Mouse (Mus musculus): Measurements from ENCODE around the gene Wnt2b. TPM values are rescaled to one million over a fixed set of nuclear protein-coding genes. Genes with fewer than 3 reads are reported as not detected.
A peak's percentile ranks its signal among the peaks of the same experiment; 100 is the strongest.

Gene Wnt2b
- polyA plus RNA-seq (2012; rRNA removed) = 4.0 and 7.4 TPM in 2 replicates

GRCm38 (mm10) chr3:104961066-104962059, at the start of gene Wnt2b:
Gene Wnt2b, minus strand, starts transcription at chr3:104961921.
- DNase-seq (ENCODE audit: low read depth, low spot score) = no peak
- WGBS = 3% methylated on average over 67 of the region's 87 CpGs

- 86% methylated on average over 11 of the region's 11 CpGs for WGBS
- DNase-seq (ENCODE audit: low read depth, low spot score) = no peak
Observed at GRCm38 (mm10) chr3:105010681-105011339, 49.1 kb upstream of the Wnt2b start.

GRCm38 (mm10) chr3:105008070-105008469, 46.3 kb upstream of the Wnt2b start:
- DNase-seq (ENCODE audit: low read depth, low spot score) = no peak
- 68% methylated on average over 9 of the region's 9 CpGs for WGBS

- DNase-seq (ENCODE audit: low read depth, low spot score) = no peak
- 93% methylated on average over 6 of the region's 6 CpGs for WGBS
Observed at GRCm38 (mm10) chr3:105006101-105006500, 44.4 kb upstream of the Wnt2b start.

GRCm38 (mm10) chr3:105005561-105006065, 43.9 kb upstream of the Wnt2b start:
- 89% methylated on average over 20 of the region's 20 CpGs for WGBS
- DNase-seq (ENCODE audit: low read depth, low spot score) = no peak

- no peak for DNase-seq (ENCODE audit: low read depth, low spot score)
- WGBS = 94% methylated on average over 10 of the region's 10 CpGs
Observed at GRCm38 (mm10) chr3:105005011-105005410, 43.3 kb upstream of the Wnt2b start.

GRCm38 (mm10) chr3:105003960-105004463, 42.3 kb upstream of the Wnt2b start:
- WGBS = 86% methylated on average over 14 of the region's 14 CpGs
- DNase-seq (ENCODE audit: low read depth, low spot score) = no peak

- DNase-seq (ENCODE audit: low read depth, low spot score) = no peak
- 59% methylated on average over 6 of the region's 6 CpGs for WGBS
Observed at GRCm38 (mm10) chr3:105001374-105001773, 39.7 kb upstream of the Wnt2b start.

GRCm38 (mm10) chr3:105000561-105000960, 38.8 kb upstream of the Wnt2b start:
- DNase-seq (ENCODE audit: low read depth, low spot score) = peak; percentile 47
- WGBS = 36% methylated on average over 8 of the region's 8 CpGs

- 70% methylated on average over 6 of the region's 6 CpGs for WGBS
- no peak for DNase-seq (ENCODE audit: low read depth, low spot score)
Observed at GRCm38 (mm10) chr3:104997563-104997962, 35.8 kb upstream of the Wnt2b start.

- no peak for DNase-seq (ENCODE audit: low read depth, low spot score)
- WGBS = 70% methylated on average over 7 of the region's 7 CpGs
Observed at GRCm38 (mm10) chr3:104995707-104996106, 34.0 kb upstream of the Wnt2b start.

- no peak for DNase-seq (ENCODE audit: low read depth, low spot score)
- WGBS = 37% methylated on average over 3 of the region's 3 CpGs
Observed at GRCm38 (mm10) chr3:104994415-104994841, 32.7 kb upstream of the Wnt2b start.

GRCm38 (mm10) chr3:104993800-104994199, 32.1 kb upstream of the Wnt2b start:
- DNase-seq (ENCODE audit: low read depth, low spot score) = no peak
- WGBS = 12% methylated on average over 4 of the region's 4 CpGs

- peak; percentile 78 for DNase-seq (ENCODE audit: low read depth, low spot score)
- WGBS = 7% methylated on average over 23 of the region's 23 CpGs
Observed at GRCm38 (mm10) chr3:104992709-104993388, 31.1 kb upstream of the Wnt2b start.

GRCm38 (mm10) chr3:104991703-104992102, 30.0 kb upstream of the Wnt2b start:
- 23% methylated on average over 5 of the region's 5 CpGs for WGBS
- DNase-seq (ENCODE audit: low read depth, low spot score) = no peak

- DNase-seq (ENCODE audit: low read depth, low spot score) = no peak
- 60% methylated on average over 5 of the region's 5 CpGs for WGBS
Observed at GRCm38 (mm10) chr3:104987884-104988283, 26.2 kb upstream of the Wnt2b start.

GRCm38 (mm10) chr3:104979735-104980134, 18.0 kb upstream of the Wnt2b start:
- DNase-seq (ENCODE audit: low read depth, low spot score) = no peak
- 74% methylated on average over 5 of the region's 5 CpGs for WGBS

GRCm38 (mm10) chr3:104967548-104968300, 6.0 kb upstream of the Wnt2b start:
- peak; percentile 37 for DNase-seq (ENCODE audit: low read depth, low spot score)
- 2% methylated on average over 49 of the region's 49 CpGs for WGBS

- 84% methylated on average over 7 of the region's 7 CpGs for WGBS
- no peak for DNase-seq (ENCODE audit: low read depth, low spot score)
Observed at GRCm38 (mm10) chr3:104965991-104966554, 4.4 kb upstream of the Wnt2b start.

Measured in large intestine, adult 2 months (tissue).